15 mouse cellular contexts compared by ENCODE assay signal in the genomic region with DNA sequence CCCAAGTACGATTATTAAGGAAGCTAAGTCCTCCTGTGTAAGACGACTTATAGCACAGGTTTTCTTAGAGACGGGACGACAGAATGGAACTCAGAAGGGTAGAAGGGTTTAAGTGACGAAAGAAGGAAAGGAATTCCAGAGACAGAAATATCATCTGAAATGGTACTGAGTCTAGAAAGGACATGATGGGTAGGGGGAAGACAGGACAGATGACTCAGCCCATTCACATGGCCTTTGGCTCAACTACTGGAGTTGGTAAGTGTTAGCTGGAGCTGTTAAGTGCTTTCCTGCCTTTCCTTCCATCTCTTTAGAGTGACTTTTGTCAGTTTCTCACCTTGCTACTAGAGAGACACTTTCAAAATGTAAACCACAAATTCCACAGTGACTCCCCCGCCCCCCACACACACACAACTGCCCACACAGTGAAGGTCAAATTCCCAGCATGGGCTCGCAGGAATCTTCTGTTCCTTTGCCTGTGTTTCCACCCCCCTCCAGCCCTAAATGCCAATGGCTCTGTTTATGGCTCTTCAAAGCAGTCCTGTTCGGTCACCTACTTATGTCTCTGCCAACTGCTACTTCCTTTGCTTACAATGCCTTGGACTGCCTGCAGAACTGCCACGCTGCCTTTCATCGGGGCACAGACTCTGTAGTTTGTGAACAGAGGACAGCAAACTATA.
DNase-seq lines count a peak whose midpoint lies in the region; ATAC-seq and TF ChIP-seq lines count a peak whose summit lies in the region.
"Had no signal": no experiment of that assay in that cellular context is flagged by ENCODE, and none has a peak within 500 bp of the region (broad histone marks: within the 10 kb centered on the region; RNA-seq: fewer than 3 reads in every experiment).

No protein-coding gene starts in this region.

- no peak overlapping the region for H3K4me3 ChIP-seq in heart, adult 2 months
- H3K4me3 ChIP-seq in heart, embryonic 11.5 days (ENCODE audit: low read depth, low read length) = no peak overlapping the region
- H3K4me3 ChIP-seq in hindbrain, embryonic 11.5 days (ENCODE audit: low read depth, low read length) = no peak overlapping the region
- H3K4me3 ChIP-seq: embryonic facial prominence, embryonic 10.5 days; limb, embryonic 15.5 days had no signal

- H3K4me1 ChIP-seq in heart, adult 2 months (ENCODE audit: control insufficient read depth, insufficient read depth, low read length) = peaks cover 11% of the 10 kb centered on the region
- no peaks in the 10 kb centered on the region for H3K4me1 ChIP-seq in heart, embryonic 11.5 days (ENCODE audit: control insufficient read depth, insufficient read depth, low read length)
- no peaks in the 10 kb centered on the region for H3K4me1 ChIP-seq in hindbrain, embryonic 11.5 days (replicated peaks; ENCODE audit: control insufficient read depth, insufficient read depth, low read length)

- TF ChIP-seq CTCF in heart, adult 2 months (IDR thresholded peaks at IDR 0.05) = no peak

- no peak for TF ChIP-seq POLR2A in heart, adult 2 months (IDR thresholded peaks at IDR 0.05; ENCODE audit: insufficient read depth, low read depth, low read length)

- H3K4me2 ChIP-seq in heart, embryonic 11.5 days = no peak overlapping the region
- H3K4me2 ChIP-seq in hindbrain, embryonic 11.5 days (replicated peaks; ENCODE audit: low read depth, low read length) = no peak overlapping the region
- H3K4me2 ChIP-seq: limb, embryonic 15.5 days had no signal

- H3K9ac ChIP-seq in heart, adult 2 months (ENCODE audit: low read depth, low read length) = no peak overlapping the region
- H3K9ac ChIP-seq in heart, embryonic 11.5 days (ENCODE audit: low read depth, low read length) = no peak overlapping the region
- no peak overlapping the region for H3K9ac ChIP-seq in hindbrain, embryonic 11.5 days (ENCODE audit: low read depth, low read length)
- H3K9ac ChIP-seq: limb, embryonic 15.5 days had no signal

- peak overlapping the region; percentile 77; the same call in 1 of the 2 replicates for H3K27ac ChIP-seq in heart, adult 2 months
- no peak overlapping the region for H3K27ac ChIP-seq in heart, embryonic 11.5 days (ENCODE audit: low read depth, low read length)
- H3K27ac ChIP-seq in hindbrain, embryonic 11.5 days (ENCODE audit: low read depth, low read length) = no peak overlapping the region
- H3K27ac ChIP-seq: embryonic facial prominence, embryonic 10.5 days; limb, embryonic 15.5 days; macrophage had no signal

- 64% methylated on average over 10 of the region's 10 CpGs for WGBS in heart, adult 2 months
- WGBS in heart, embryonic 11.5 days (ENCODE audit: insufficient replicate concordance) = 65% methylated on average over 10 of the region's 10 CpGs
- WGBS in hindbrain, embryonic 11.5 days = 85% methylated on average over 10 of the region's 10 CpGs

- intact Hi-C loops in heart, adult 2 months (cut with DNase I) = loop anchor here (2.0 kb wide), 4 partner anchors 109 to 323 kb away; no protein-coding TSS in a partner anchor

- no peak for ATAC-seq in heart, embryonic 11.5 days (replicated peaks; ENCODE audit: insufficient number of reproducible peaks, low FRiP score, low TSS enrichment)
- ATAC-seq in CD4-positive, CD25-positive, alpha-beta regulatory T cell, adult 4 months = no peak
- ATAC-seq in hindbrain, embryonic 11.5 days (ENCODE audit: low FRiP score) = no peak
- ATAC-seq: midbrain, embryonic 16.5 days had no signal

- H3K36me3 ChIP-seq in heart, adult 2 months (ENCODE audit: control insufficient read depth, insufficient read depth, low read length) = peaks cover 10% of the 10 kb centered on the region
- no peaks in the 10 kb centered on the region for H3K36me3 ChIP-seq in heart, embryonic 11.5 days (ENCODE audit: control insufficient read depth, insufficient read depth, low read length)
- H3K36me3 ChIP-seq in hindbrain, embryonic 11.5 days (ENCODE audit: control insufficient read depth, insufficient read depth, low read length) = no peaks in the 10 kb centered on the region
- H3K36me3 ChIP-seq: embryonic facial prominence, embryonic 10.5 days; limb, embryonic 15.5 days had no signal

- TF ChIP-seq EP300 in heart, adult 2 months (IDR thresholded peaks at IDR 0.05; ENCODE audit: insufficient read depth, low read depth, low read length) = no peak

- no peaks in the 10 kb centered on the region for H3K9me3 ChIP-seq in heart, embryonic 11.5 days (replicated peaks; ENCODE audit: control insufficient read depth, low read length)
- no peaks in the 10 kb centered on the region for H3K9me3 ChIP-seq in hindbrain, embryonic 11.5 days (ENCODE audit: control insufficient read depth, low read length)
- H3K9me3 ChIP-seq: embryonic facial prominence, embryonic 10.5 days; limb, embryonic 15.5 days had no signal

- DNase-seq in heart, adult 2 months = no peak
- DNase-seq in testis, postnatal 10 days (ENCODE audit: low spot score) = peak; percentile 45
- DNase-seq in testis, postnatal 14 days (ENCODE audit: low spot score) = no peak
- peak; percentile 19 to 26 for DNase-seq in kidney, postnatal 36 days
- no peak for DNase-seq in spleen, adult 18-20 months
- DNase-seq in hindbrain, embryonic 11.5 days (ENCODE audit: low spot score) = no peak
- DNase-seq: cerebellum, adult 9-11 months; right cerebral cortex, postnatal 4 days; thymus, postnatal 14 days had no signal

- no peaks in the 10 kb centered on the region for H3K27me3 ChIP-seq in heart, adult 2 months (ENCODE audit: control insufficient read depth, insufficient read depth, low read length)
- H3K27me3 ChIP-seq in heart, embryonic 11.5 days (ENCODE audit: control insufficient read depth, insufficient read depth, low read length) = no peaks in the 10 kb centered on the region
- no peaks in the 10 kb centered on the region for H3K27me3 ChIP-seq in hindbrain, embryonic 11.5 days (ENCODE audit: control insufficient read depth, insufficient read depth, low read length)
- H3K27me3 ChIP-seq: limb, embryonic 15.5 days had no signal

- no peaks in the 10 kb centered on the region for H3K79me2 ChIP-seq in heart, adult 2 months (replicated peaks; ENCODE audit: control insufficient read depth, insufficient read depth, low read length)

Comparison
In these comparisons a context has a peak if more than half of its experiments do, and no peak if none do; other contexts are left out.
1. DNase-seq: peak in testis, postnatal 10 days (single experiment) and kidney, postnatal 36 days (2 of 2); none in heart, adult 2 months (0 of 2), testis, postnatal 14 days (single experiment), spleen, adult 18-20 months (0 of 2) and hindbrain, embryonic 11.5 days (single experiment).